Mouse (Mus musculus): ENCODE data around the gene Vmn1r26. TPM values are rescaled to one million over a fixed set of nuclear protein-coding genes. Genes with fewer than 3 reads are reported as not detected.

Vmn1r26 gene
- polyA plus RNA-seq (2015; fragmentation: Nextera tagmentation; extraction: Ambion mirVana): not detected in 2 replicates

DNA sequence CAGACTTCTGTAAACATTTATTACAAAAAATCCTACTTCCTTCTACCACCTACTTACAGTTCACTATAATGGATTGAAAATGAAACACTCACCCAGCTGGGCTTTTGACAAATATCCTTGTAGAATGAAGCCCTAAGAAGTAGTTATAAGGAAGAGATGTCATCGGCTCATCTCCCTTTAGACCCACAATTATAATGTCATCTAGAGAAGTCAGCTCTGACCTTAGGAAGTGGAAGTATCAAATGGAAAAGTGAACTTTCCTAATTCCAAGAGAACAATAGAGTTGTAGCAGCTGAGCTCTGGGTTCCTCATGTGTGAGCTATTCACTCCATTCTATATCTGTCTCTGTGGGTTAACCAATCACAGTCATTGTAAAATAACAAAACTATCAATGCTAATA lies at the start of gene Vmn1r26:
Vmn1r26 (minus strand) TSS at position 101 of the 400 bp plus-strand sequence.

DNA sequence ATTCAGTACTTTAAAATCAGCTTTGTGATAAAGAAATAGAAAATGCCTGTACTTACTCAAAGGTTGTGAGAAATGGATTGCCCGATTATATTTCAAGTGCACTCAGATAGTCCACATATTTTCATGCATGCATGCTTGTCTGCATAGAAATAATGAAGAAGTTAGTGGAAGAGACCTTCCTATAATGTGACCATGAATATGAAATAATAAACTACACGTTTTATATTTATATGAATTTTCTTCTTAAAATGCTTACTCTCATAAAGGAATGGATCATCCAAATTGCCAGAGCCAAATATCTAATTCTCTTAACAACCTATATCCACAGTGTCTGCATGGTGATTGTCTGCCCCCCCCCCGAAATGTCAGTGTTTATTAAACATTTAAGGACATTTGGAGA lies 34.2 kb downstream of the Vmn1r26 start, which contains the start of gene Vmn1r25:
Vmn1r25 (minus strand) TSS at position 101 of the 400 bp plus-strand sequence.

DNA sequence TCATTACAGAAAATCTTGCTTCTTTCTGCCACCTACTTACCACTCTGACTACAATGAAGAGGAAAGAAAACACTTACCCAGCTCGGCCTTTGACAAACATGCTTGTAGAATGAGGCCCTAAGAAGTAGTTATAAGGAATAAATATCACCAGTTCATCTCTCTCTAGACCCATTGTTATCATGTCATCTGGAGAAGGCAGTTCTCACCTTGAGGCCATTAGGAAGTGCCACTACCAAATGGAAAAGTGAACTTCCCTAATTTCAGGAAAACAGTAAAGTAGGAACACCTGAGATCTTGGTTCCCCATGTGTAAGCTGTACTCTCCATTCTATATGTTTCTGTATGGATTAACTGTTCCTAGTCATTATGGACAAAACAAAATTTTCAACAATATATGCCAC lies 53.6 kb downstream of the Vmn1r26 start, which contains the start of gene Vmn1r24:
Vmn1r24 (minus strand) TSS at position 101 of the 400 bp plus-strand sequence.

Other genes starting within 250 kb of the Vmn1r26 start
- 10.9 and 11.2 TPM in 2 replicates for gene Vopp1, start 190.0 kb downstream of the Vmn1r26 start, polyA plus RNA-seq (2015; fragmentation: Nextera tagmentation; extraction: Ambion mirVana)
- gene Vmn1r21, start 164.8 kb downstream of the Vmn1r26 start, polyA plus RNA-seq (2015; fragmentation: Nextera tagmentation; extraction: Ambion mirVana): not detected in 2 replicates
- not detected in 2 replicates for gene Vmn1r22, start 107.1 kb downstream of the Vmn1r26 start, polyA plus RNA-seq (2015; fragmentation: Nextera tagmentation; extraction: Ambion mirVana)
- not detected in 2 replicates for gene Vmn1r23, start 88.3 kb downstream of the Vmn1r26 start, polyA plus RNA-seq (2015; fragmentation: Nextera tagmentation; extraction: Ambion mirVana)
- gene Vmn1r24, start 53.7 kb downstream of the Vmn1r26 start, polyA plus RNA-seq (2015; fragmentation: Nextera tagmentation; extraction: Ambion mirVana): not detected in 2 replicates
- gene Vmn1r25, start 34.3 kb downstream of the Vmn1r26 start, polyA plus RNA-seq (2015; fragmentation: Nextera tagmentation; extraction: Ambion mirVana): not detected in 2 replicates
- not detected in 2 replicates for gene Vmn1r27, start 203.7 kb upstream of the Vmn1r26 start, polyA plus RNA-seq (2015; fragmentation: Nextera tagmentation; extraction: Ambion mirVana)
- gene Vmn1r28, start 246.9 kb upstream of the Vmn1r26 start, polyA plus RNA-seq (2015; fragmentation: Nextera tagmentation; extraction: Ambion mirVana): not detected in 2 replicates

Data from skeletal muscle tissue, postnatal 0 days (tissue).